Mouse (Mus musculus) kidney, adult 18-20 months (tissue): ENCODE measurements around the gene Sox15.

ENCODE experiments used
- DNase-seq: peaks from one replicate; pipeline ENCODE4 v3.0.0; 2021

Gene Sox15

GRCm38 (mm10) chr11:69703814-69704612 is 48.9 kb downstream of the Sox15 start:
- DNase-seq = no peak

GRCm38 (mm10) chr11:69704613-69705010 is 49.5 kb downstream of the Sox15 start:
- DNase-seq = no peak
